Mouse (Mus musculus): ENCODE data around the gene Gphn.
"Not testable (repeated sequence)": the region's sequence is repeated elsewhere in the genome, so short reads cannot be mapped to it uniquely, and the experiment has no call there.

Gene Gphn

DNA sequence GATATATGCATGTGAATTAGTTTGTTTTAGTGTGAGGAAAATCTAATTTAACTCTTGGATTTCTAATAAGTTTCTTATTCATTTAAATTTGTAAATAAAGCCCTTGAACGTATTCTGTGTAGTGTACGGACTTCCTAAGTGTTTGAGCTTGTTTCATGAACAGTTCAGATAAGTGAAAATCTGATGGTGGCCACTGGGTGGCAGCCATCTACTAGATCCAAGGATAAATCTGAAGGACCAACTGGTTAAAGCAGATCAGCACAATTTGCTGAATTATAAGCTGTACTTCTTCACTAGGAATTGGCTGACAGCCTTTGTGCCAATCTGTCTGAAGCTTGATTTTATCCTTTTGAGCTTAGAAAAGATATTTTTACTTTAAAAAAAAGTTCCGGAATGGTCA, 105.9 kb downstream of the Gphn start:
- no peak for DNase-seq (ENCODE audit: low read depth in 2 of 2, low spot score in 2 of 2)

DNA sequence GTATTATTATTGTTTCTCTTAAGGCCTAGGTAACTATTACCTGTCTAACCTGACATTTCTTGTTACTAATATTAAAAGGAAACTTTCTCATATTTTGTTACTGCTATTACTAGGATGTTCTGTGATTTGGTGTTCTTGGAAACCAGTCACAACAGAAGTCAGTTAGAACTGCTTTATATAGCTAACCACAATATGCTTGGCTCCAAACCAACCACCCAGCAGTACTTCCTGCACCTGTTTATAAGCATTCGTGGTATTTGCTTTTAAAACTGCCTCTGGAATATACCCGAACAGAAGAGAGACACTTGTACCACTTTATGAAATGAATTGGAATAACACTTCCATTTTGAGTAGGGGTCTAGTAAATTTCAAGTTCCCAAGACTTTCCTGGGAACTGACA, 130.3 kb downstream of the Gphn start:
- DNase-seq (ENCODE audit: low read depth in 2 of 2, low spot score in 2 of 2): peak in 1 of 2 experiments; percentile 1

DNA sequence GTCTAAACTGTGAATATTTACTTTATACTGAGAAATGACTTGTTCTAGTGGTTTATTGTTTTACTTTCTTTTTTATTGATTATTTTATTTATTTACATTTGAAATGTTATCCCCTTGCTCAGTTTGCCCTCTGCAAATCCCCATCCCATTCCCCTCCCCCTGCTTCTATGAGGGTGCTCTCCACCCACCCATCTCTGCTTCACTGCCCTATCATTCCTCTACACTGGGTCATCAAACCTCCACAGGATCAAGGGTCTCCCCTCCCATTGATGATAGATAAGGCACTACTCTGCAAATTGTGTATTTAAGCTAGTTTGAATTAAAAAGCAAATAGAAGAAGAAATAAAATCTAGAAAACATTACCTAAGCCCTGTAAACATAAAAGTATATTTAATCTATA, 163.1 kb downstream of the Gphn start:
- no peak for DNase-seq (ENCODE audit: low read depth in 2 of 2, low spot score in 2 of 2)

DNA sequence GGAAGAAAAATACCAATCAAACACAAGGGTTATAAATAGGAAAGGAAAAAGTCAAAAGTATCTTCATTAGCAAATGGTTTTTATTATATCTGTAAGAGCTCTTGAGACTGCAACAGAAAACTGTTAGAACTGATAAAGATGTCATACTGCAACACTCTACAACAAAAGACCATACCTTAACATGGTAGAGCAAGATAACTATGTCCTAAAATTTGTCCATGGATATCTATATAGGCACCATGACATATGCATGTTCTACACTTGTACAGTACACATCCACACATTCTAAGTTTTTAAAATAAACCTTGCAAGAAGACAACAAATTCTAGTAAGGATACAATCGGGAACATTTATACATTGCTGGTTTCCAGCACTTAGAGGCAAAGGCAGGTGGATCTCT, 169.1 kb downstream of the Gphn start:
- no peak for DNase-seq (ENCODE audit: low read depth in 2 of 2, low spot score in 2 of 2)

DNA sequence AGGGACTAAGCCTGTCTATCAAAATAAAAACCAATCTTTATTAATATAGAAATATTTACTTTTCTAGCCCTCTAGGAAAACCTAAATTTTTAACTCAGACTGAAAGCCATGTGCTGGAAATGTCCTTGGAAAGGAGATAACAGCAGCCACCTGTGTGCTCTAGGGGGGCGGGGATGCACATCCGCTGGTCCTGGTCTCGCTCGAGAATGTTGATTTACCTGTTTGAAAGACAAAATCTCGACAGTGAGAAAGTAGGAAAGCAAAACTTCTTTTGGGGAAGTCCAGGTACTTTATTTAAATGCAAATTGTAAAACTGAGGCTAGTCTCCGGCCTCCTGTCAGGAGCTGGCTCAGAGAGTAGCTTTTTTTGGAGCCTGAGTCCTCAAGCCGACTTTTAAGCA, 181.3 kb downstream of the Gphn start:
- DNase-seq (ENCODE audit: low read depth in 2 of 2, low spot score in 2 of 2): not testable (repeated sequence)

DNA sequence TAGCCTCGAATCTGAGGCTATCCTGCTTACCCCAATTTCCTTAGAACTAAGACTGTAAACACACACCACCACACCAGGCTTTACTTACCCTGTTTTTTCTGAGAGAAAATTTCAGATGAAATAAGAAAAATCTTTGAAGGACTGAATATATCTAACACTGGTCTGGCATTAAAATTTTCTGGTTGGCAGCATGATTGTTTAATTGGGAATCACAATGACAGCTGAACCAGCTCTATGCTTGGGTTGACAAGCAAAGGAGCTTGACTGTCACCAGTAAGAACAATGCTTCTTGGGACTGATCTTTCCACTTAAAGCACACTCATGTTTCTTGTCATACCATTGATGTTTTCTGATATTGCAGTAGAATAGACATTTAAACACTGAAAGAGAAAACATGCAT, 296.0 kb downstream of the Gphn start:
- DNase-seq (ENCODE audit: low read depth in 2 of 2, low spot score in 2 of 2): no peak

DNA sequence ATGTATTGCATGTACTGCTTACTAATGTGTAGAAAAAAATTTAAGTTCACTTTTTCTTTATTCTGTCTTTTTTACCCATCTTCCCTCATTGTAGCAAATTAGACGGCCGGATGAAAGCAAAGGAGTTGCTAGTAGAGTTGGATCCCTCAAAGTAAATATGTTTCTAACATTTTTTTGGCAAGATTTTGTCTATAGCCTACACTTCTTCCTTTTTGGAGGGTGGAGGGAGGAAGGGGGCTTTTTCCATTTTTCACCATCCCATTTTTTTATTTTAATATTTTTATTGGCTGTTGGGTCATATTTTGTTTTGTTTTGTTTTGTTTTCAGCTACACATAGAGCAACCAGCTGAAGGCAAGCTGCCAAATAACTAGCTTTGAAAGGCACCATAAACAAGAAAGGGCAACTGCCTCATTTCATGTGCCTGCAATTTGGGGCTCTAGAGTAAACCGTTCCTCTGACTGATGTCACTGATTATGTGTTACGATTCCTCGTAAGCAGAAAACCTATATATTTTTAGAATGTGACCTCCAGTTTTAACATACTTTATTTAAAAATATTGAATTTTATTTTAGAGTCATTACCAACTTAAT, 296.7 kb downstream of the Gphn start:
- DNase-seq (ENCODE audit: low read depth in 2 of 2, low spot score in 2 of 2): no peak

DNA sequence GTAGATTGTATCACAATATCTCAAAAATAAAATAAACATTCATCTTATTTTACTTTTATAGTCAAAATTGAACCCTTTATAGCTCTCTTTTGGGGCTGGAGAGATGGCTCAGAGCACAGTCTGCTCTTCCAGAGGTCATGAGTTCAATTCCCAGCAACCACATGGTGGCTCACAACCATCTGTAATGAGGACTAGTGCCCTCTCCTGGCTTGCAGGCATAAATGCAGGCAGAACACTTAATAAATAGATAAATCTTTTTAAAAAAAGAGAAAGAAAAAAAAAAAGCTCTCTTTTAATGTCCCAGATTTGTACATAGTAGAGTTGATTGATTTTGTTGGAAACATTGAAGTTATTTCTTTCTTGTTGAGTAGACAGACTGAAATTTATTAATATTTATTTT, 311.4 kb downstream of the Gphn start:
- not testable (repeated sequence) for DNase-seq (ENCODE audit: low read depth in 2 of 2, low spot score in 2 of 2)

DNA sequence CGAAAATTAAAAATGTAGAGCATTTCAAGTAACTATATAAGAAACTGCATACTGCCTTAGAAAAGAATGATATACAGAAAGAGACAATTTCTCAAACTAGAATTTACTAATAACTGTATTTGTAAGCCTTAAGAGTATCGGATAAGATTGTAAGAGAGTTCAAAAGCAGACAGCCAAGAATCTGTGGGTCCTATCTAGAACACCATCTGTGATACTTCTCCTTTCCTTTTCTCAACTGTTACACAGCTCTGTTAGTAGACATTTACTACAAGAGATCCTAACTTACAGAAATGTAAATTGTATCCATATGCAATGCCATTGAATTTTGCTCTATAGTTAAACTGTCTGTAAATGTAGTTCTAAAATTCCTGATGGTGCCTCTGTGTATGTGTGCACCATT, 324.7 kb downstream of the Gphn start:
- no peak for DNase-seq (ENCODE audit: low read depth in 2 of 2, low spot score in 2 of 2)

DNA sequence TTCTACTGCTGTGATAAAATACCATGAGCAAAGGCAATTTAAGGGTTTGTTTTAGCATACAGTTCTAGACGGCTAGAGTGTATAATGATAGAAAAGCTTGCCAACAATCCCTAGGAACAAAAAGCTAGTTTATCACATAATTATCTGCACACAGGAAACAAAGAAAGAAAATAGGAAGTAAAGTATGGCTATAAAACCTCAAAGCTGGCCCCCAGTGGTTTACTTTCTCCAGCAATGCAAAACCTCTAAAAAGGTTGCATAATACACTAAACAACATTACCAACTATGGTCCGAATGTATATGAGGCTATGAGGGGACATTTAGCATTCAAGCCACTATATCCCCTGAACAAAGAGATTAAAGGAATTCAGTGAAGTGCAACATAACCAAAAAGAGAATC, 405.6 kb downstream of the Gphn start:
- no peak for DNase-seq (ENCODE audit: low read depth in 2 of 2, low spot score in 2 of 2)

DNA sequence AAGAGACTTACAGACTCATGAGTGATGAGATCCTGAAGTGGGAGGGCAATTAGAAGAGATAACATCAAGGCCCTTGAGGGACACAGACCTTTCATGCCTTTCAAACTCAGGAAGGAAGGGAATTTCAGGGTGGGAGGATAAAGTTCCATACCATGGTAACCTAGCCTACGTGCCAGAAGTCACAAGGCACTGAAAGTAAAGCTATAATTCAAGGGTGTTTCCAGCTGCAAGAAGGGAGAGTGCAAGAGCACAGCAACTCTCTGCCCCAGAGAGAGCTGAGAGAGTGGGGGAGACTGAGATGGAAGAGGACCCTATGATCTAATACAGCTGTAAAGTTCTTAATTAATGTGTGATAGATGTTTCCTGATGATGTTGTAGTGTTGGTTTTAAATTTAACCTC, 413.3 kb downstream of the Gphn start:
- DNase-seq (ENCODE audit: low read depth in 2 of 2, low spot score in 2 of 2): no peak

DNA sequence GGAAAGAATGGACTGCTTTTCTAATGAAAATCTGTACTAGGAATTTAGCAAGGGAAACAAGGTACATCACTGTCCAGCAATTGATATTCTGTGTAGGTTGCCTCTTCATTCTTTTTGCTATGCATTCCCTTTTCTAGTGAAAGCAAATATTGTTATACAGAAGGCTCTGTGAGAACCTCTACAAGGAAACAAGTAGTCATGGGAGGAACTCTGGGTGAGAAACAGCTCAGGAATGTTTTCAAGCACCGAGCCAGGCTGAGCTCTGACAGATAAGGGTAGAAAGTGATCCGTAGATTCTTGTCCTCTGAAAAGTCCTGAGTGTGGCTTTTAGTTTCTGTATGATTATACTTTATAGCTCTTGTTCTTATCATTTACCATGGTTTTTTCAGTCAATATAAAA, 413.9 kb downstream of the Gphn start:
- no peak for DNase-seq (ENCODE audit: low read depth in 2 of 2, low spot score in 2 of 2)

DNA sequence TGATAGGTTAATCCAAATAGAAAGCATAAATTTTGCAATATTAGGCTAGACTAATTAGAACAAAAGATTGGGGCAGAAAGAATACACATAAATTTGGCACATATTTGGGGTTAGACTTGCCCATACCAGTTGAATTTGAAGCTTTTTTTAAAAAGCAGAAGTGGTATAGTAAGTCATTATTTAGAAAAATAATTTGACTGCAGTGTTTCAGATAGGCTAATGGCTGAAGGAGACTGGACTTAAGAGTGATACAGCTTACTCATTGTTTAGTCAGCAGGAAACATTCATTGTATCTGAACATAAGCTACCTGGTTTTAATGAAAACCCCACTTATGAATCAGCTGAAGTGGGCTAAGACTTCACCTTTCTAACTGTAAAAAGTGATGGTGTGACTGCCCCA, 415.0 kb downstream of the Gphn start:
- no peak for DNase-seq (ENCODE audit: low read depth in 2 of 2, low spot score in 2 of 2)

DNA sequence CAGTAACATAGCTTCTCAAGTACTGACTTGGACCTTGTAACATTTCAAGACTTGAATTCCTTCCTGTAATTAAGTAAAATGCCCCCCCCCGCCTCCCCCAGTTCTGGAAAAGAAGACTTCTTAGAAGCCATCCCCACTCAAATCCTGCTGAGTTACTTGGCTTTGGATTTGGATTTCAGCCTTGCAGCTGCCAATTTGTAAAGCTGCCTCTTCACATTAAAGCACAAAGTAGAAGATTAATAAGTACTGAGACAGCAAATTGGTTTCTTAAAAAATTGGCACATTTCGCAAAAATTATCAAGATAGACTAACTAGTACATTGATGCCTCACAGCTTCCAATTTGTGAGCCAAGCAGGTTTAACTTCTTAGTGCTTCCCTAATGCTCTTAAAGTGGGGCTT, 417.5 kb downstream of the Gphn start:
- DNase-seq (ENCODE audit: low read depth in 2 of 2, low spot score in 2 of 2): no peak

DNA sequence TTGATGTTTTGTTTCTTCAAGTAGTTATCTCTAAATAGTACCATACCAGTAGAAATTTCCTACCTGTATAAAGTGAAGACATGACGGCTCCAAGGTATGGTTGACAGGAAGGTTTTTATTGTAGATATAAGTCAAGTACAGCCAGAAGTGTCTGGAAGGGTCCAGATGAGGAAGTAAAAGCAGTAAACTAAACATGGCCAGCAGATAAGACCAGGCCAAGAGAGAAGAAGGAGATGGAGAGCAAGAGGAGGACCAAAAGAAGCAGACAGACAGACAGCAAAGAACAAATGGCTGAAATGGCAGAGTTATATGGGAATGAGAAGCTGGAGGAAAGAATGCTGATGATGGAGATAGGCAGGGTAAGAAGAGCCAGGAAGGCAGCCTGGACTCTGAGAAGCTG, 419.1 kb downstream of the Gphn start:
- DNase-seq (ENCODE audit: low read depth in 2 of 2, low spot score in 2 of 2): no peak

DNA sequence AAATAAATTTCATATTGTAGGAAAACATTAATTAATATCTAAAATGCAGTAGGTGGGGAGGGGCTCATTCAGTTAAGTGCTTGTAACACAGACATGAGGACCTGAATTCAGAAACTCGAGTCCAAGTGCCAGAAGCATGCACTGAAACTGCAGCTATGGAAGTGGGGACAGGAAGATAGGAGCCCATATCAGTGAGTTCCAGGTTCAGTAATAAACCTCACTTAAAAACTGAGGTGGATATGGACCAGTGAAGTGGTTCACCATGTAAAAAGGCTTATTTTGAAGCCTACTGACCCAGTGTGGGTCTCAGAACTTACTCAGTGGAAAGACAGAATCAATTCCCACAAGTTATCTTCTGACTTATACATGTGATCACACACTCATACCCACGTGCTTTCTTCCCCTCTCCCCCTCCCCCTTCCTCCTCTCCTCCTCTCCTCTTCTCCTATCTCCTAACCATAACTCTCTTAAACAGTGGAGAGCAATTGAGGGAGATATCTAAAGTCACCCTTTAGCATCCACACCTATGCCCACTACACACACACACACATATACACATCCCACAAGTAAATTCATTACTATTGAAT, 433.6 kb downstream of the Gphn start:
- no peak for DNase-seq (ENCODE audit: low read depth in 2 of 2, low spot score in 2 of 2)

DNA sequence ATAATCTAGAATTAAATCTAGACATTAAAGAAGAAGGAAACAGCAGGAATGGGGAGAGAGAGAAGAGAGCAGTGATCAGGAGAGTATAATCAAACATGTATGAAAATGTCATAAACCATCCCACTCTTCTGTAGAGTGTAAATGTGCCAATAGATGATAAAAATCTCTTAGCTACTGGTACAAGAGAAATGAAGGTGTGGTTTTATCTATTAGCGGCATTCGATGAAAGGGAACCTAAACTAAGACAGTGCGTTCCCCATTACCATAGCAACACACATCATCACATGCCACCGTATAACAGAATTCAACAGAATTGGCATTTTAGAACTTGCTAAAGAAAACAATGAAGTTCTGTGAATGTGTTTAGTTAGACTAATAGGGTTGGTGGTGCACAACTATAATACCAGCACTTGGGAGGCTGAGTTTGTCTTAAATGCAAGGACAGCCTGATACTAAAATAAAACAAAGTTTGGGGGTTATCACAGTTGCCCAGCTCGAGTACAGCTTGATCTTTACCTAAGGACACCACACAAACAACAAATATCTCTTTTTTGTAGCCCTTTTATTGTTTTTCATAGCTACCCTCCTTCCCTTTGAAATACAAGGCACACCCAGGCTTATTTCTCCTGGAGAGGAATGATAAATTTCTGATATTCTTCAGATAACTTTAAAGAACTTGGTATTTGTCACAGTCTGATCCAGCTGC, 452.1 kb downstream of the Gphn start:
- DNase-seq (ENCODE audit: low read depth in 2 of 2, low spot score in 2 of 2): no peak

DNA sequence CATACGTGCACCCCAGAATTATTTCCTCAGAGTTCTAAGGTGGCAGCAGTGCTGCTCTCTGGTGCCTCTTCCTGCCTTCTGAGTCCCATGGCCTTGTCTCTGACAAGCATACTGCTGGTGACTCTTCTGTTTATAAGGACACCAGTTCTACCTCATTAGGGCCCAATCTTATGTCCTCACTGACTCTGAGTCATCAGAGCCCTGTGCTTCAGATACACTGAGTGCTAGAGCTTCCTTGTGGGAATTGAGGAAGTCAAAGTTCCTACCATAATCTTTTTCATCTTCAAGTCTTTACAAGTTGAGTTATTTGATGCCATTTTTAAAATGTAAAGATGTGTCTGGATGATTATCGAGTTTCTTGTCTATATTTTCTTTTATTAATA, 452.6 kb downstream of the Gphn start:
- no peak for DNase-seq (ENCODE audit: low read depth in 2 of 2, low spot score in 2 of 2)

DNA sequence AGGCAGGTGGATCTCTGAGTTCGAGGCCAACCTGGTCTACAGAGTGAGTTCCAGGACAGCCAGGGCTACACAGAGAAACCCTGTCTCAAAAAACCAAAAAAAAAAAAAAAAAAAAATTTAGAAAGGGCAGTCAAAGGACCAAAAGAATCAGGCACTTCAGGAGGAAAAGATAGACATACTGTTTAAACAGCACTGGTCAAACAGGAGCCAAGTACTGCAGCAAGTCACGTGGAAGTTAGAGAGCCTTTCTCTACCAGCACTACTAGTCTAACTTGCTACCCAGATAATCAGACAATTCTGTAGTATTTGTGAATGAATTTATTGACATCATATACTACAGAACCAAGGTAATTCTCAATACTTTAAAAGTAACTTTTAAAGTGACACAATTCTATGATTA, 454.9 kb downstream of the Gphn start:
- no peak for DNase-seq (ENCODE audit: low read depth in 2 of 2, low spot score in 2 of 2)

DNA sequence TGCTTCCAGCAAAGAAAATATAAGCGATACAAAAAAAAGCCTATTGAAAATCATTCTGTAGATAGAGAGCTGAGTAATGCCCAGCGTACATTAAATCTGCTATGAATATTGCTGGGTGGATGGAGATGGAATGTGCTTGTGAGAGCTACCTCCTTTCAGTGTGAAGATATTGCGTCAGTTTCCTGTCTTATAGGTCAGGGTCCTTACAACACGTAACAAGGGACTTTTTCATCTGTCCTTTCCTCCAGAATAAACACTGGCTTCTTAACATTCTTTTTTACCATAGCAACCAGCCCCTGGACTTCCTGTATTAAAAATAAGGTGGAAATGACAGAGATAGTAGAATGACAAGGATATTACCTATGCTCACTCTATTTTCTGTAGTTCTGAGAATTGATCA, 456.1 kb downstream of the Gphn start:
- DNase-seq (ENCODE audit: low read depth in 2 of 2, low spot score in 2 of 2): no peak

DNA sequence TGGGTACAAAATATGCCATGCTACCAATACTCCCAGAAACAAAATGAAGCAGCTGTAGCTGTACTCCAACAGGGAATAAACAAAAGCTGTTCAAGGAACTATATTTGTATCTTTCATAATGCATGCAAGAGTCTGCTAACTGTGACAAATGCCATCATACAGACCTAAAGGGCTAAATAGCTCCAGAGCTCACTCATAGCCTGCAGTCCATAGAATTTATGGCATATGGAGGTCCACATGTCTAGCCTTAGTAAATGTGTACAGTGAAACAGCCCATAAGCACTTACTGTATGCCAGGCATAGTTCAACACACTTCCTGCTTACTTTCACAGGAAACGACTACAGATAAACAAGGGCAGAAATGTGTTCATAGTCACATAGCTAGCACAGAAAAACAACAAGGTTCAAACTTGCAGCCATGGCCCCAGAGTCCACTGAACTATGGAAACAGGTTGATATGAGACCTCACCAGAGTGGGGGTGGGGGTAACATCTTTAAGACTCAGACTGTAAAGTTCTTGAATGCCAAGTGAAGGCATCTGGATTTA, 459.6 kb downstream of the Gphn start:
- DNase-seq (ENCODE audit: low read depth in 2 of 2, low spot score in 2 of 2): no peak

DNA sequence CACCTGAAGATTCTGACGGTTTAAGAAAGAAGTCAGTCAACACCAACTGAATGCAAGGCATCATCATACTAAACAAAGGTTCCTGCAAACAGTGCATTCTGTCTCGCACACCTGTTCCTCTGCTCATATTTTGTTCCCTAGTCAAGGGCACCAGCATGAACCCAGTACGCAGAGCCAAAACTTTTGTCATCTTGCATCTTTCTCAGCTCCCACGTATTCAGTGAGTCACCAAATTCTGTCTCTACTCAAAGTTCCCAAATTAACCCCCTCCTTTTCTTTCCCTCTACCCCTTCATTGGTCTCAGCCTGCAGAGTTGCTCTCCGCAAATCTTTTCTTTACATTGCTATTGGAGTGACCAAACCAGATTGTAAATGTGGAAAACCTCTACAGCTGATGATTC, 462.7 kb downstream of the Gphn start:
- DNase-seq (ENCODE audit: low read depth in 2 of 2, low spot score in 2 of 2): no peak

DNA sequence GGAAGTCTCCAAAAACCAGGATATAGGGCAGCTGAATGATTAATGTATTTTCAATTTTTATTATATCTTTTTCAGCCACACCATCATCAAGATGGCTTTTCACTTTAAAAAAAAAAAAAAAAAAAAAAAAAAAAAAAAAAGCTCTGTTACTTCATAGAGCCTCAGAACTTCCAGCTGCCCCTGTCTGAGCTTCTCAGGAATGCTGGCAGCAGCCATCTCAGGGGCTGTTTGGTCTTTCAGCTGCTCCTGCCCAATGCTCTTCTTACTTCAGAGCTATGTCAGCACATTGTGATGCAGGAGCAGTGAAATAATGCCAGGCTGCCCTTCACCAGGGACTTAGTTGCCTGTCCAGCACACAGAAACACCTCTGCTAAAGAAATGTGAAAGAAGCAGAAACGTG, 465.1 kb downstream of the Gphn start, which contains the start of gene Fam71d:
Fam71d (plus strand) TSS at position 211 of the 400 bp plus-strand sequence.
- DNase-seq (ENCODE audit: low read depth in 2 of 2, low spot score in 2 of 2): no peak
